Comparison of ENCODE assay signal across 10 mouse cellular contexts in genomic region chr19:46727140-46727736, GRCm38 (mm10). TPM values are rescaled to one million over a fixed set of nuclear protein-coding genes. Genes with fewer than 3 reads are reported as not detected.
DNase-seq lines count a peak whose midpoint lies in the region; ATAC-seq lines count a peak whose summit lies in the region.
"Had no signal": no experiment of that assay in that cellular context is flagged by ENCODE, and none has a peak within 500 bp of the region (broad histone marks: within the 10 kb centered on the region; RNA-seq: fewer than 3 reads in every experiment).

No protein-coding gene starts in this region.

- H3K4me1 ChIP-seq in kidney, embryonic 14.5 days (ENCODE audit: control insufficient read depth, insufficient read depth, low read length) = 0 out of 2 replicates have a peak, but pooled peaks cover 7% of the 10 kb centered on the region
- peaks cover 7% of the 10 kb centered on the region; the same call in 1 of the 2 replicates for H3K4me1 ChIP-seq in kidney, embryonic 16.5 days (ENCODE audit: insufficient read depth, low read length)
- H3K4me1 ChIP-seq in midbrain, embryonic 13.5 days (replicated peaks) = peaks cover 16% of the 10 kb centered on the region
- H3K4me1 ChIP-seq in heart, embryonic 12.5 days (replicated peaks) = peaks cover 19% of the 10 kb centered on the region

- WGBS in kidney, embryonic 14.5 days = 49% methylated on average over 8 of the region's 8 CpGs
- WGBS in kidney, embryonic 16.5 days = 49% methylated on average over 8 of the region's 8 CpGs
- WGBS in midbrain, embryonic 13.5 days = 41% methylated on average over 8 of the region's 8 CpGs
- WGBS in heart, embryonic 12.5 days = 56% methylated on average over 8 of the region's 8 CpGs

- no peaks in the 10 kb centered on the region for H3K9me3 ChIP-seq in kidney, embryonic 14.5 days (ENCODE audit: control insufficient read depth, low read length)
- H3K9me3 ChIP-seq in kidney, embryonic 16.5 days (ENCODE audit: low read length) = no peaks in the 10 kb centered on the region; the same call in 1 of the 2 replicates
- H3K9me3 ChIP-seq in midbrain, embryonic 13.5 days = no peaks in the 10 kb centered on the region
- H3K9me3 ChIP-seq in heart, embryonic 12.5 days (replicated peaks) = 0 out of 2 replicates have a peak, but pooled peaks cover 3% of the 10 kb centered on the region

- H3K9ac ChIP-seq in kidney, embryonic 14.5 days (ENCODE audit: low read depth, low read length) = no peak overlapping the region
- H3K9ac ChIP-seq in kidney, embryonic 16.5 days (replicated peaks; ENCODE audit: low read length) = no peak overlapping the region
- 0 out of 2 replicates have a peak overlapping the region, but pooled peaks have one; percentile 10 for H3K9ac ChIP-seq in midbrain, embryonic 13.5 days (replicated peaks)
- H3K9ac ChIP-seq in heart, embryonic 12.5 days = no peak overlapping the region

- no peak for ATAC-seq in kidney, embryonic 14.5 days (ENCODE audit: low FRiP score, low TSS enrichment)
- peak; percentile 65 for ATAC-seq in kidney, embryonic 16.5 days (ENCODE audit: low FRiP score, low TSS enrichment)
- 0 out of 2 replicates have a peak, but pooled peaks have one; percentile 55 for ATAC-seq in midbrain, embryonic 13.5 days
- ATAC-seq in monocyte, adult 5-6 weeks (replicated peaks; ENCODE audit: insufficient number of reproducible peaks, low FRiP score, low TSS enrichment, poor library complexity, severe bottlenecking) = no peak
- ATAC-seq in heart, embryonic 12.5 days (ENCODE audit: insufficient number of reproducible peaks, low FRiP score) = no peak

- no peak overlapping the region for H3K27ac ChIP-seq in kidney, embryonic 14.5 days (ENCODE audit: low read depth, low read length)
- no peak overlapping the region for H3K27ac ChIP-seq in kidney, embryonic 16.5 days (ENCODE audit: low read length)
- peak overlapping the region; percentile 45; the same call in 1 of the 2 replicates for H3K27ac ChIP-seq in midbrain, embryonic 13.5 days
- H3K27ac ChIP-seq in heart, embryonic 12.5 days (ENCODE audit: poor library complexity, severe bottlenecking) = no peak overlapping the region

- DNase-seq in kidney, adult 11 months = peak; percentile 46
- DNase-seq in embryo, embryonic 11 days = peak; percentile 67
- no peak for DNase-seq in testis, postnatal 10 days (ENCODE audit: low spot score)

- no peaks in the 10 kb centered on the region for H3K27me3 ChIP-seq in kidney, embryonic 14.5 days (ENCODE audit: control insufficient read depth, insufficient read depth, low read length)
- H3K27me3 ChIP-seq in kidney, embryonic 16.5 days (ENCODE audit: insufficient read depth, low read length) = no peaks in the 10 kb centered on the region
- H3K27me3 ChIP-seq in midbrain, embryonic 13.5 days = no peaks in the 10 kb centered on the region
- no peaks in the 10 kb centered on the region for H3K27me3 ChIP-seq in heart, embryonic 12.5 days (replicated peaks)

- no peak overlapping the region for H3K4me3 ChIP-seq in kidney, embryonic 14.5 days (ENCODE audit: low read length)
- no peak overlapping the region for H3K4me3 ChIP-seq in kidney, embryonic 16.5 days (ENCODE audit: low read length)
- no peak overlapping the region for H3K4me3 ChIP-seq in midbrain, embryonic 13.5 days (replicated peaks)
- no peak overlapping the region for H3K4me3 ChIP-seq in heart, embryonic 12.5 days

- H3K4me2 ChIP-seq in kidney, embryonic 14.5 days (replicated peaks; ENCODE audit: low read depth, low read length) = no peak overlapping the region
- H3K4me2 ChIP-seq in kidney, embryonic 16.5 days (replicated peaks; ENCODE audit: low read depth, low read length) = no peak overlapping the region
- no peak overlapping the region for H3K4me2 ChIP-seq in midbrain, embryonic 13.5 days (replicated peaks)
- no peak overlapping the region for H3K4me2 ChIP-seq in heart, embryonic 12.5 days

- peaks cover 8% of the 10 kb centered on the region; the same call in 1 of the 2 replicates for H3K36me3 ChIP-seq in kidney, embryonic 14.5 days (ENCODE audit: control insufficient read depth, insufficient read depth, low read length)
- no peaks in the 10 kb centered on the region for H3K36me3 ChIP-seq in kidney, embryonic 16.5 days (ENCODE audit: insufficient read depth, low read length)
- 0 out of 2 replicates have a peak, but pooled peaks cover 3% of the 10 kb centered on the region for H3K36me3 ChIP-seq in midbrain, embryonic 13.5 days
- H3K36me3 ChIP-seq in heart, embryonic 12.5 days = peaks cover 48% of the 10 kb centered on the region

RNA-seq across cellular contexts. Expression of gene As3mt, which starts 20.0 kb away (rescaled TPM):
- 32.1 and 39.0 TPM in 2 replicates for polyA plus RNA-seq in kidney, embryonic 14.5 days (2014; fragmentation: Nextera tagmentation; extraction: Ambion mirVana)
- 54.8 and 57.0 TPM in 2 replicates for polyA plus RNA-seq in kidney, embryonic 16.5 days (2015; fragmentation: Nextera tagmentation; extraction: Ambion mirVana)
- polyA plus RNA-seq in midbrain, embryonic 13.5 days (2015; fragmentation: Nextera tagmentation; extraction: Ambion mirVana) = 32.6 and 34.2 TPM in 2 replicates
- total RNA-seq in monocyte, adult 5-6 weeks (2017) = 43.3 to 130 TPM (median 45.7 TPM) in 3 replicates
- polyA plus RNA-seq in heart, embryonic 12.5 days (2016; fragmentation: Nextera tagmentation; extraction: Ambion mirVana) = 50.3 and 51.3 TPM in 2 replicates

RNA-seq across cellular contexts. Expression of gene Cnnm2, which starts 34.2 kb away (rescaled TPM):
- 3.7 and 6.8 TPM in 2 replicates for polyA plus RNA-seq in kidney, embryonic 14.5 days (2014; fragmentation: Nextera tagmentation; extraction: Ambion mirVana)
- 7.3 and 7.9 TPM in 2 replicates for polyA plus RNA-seq in kidney, embryonic 16.5 days (2015; fragmentation: Nextera tagmentation; extraction: Ambion mirVana)
- 4.4 and 7.5 TPM in 2 replicates for polyA plus RNA-seq in midbrain, embryonic 13.5 days (2015; fragmentation: Nextera tagmentation; extraction: Ambion mirVana)
- 2.6 to 10.0 TPM (median 5.9 TPM) in 3 replicates for total RNA-seq in monocyte, adult 5-6 weeks (2017)
- 3.9 and 4.0 TPM in 2 replicates for polyA plus RNA-seq in heart, embryonic 12.5 days (2016; fragmentation: Nextera tagmentation; extraction: Ambion mirVana)

RNA-seq across cellular contexts. Expression of gene Borcs7, which starts 37.5 kb away (rescaled TPM):
- 19.9 and 20.1 TPM in 2 replicates for polyA plus RNA-seq in kidney, embryonic 14.5 days (2014; fragmentation: Nextera tagmentation; extraction: Ambion mirVana)
- polyA plus RNA-seq in kidney, embryonic 16.5 days (2015; fragmentation: Nextera tagmentation; extraction: Ambion mirVana) = 15.6 and 19.0 TPM in 2 replicates
- 20.1 and 22.3 TPM in 2 replicates for polyA plus RNA-seq in midbrain, embryonic 13.5 days (2015; fragmentation: Nextera tagmentation; extraction: Ambion mirVana)
- total RNA-seq in monocyte, adult 5-6 weeks (2017) = 10.0 to 20.7 TPM (median 12.4 TPM) in 3 replicates
- polyA plus RNA-seq in heart, embryonic 12.5 days (2016; fragmentation: Nextera tagmentation; extraction: Ambion mirVana) = 16.3 and 17.0 TPM in 2 replicates

RNA-seq across cellular contexts. Expression of gene Cyp17a1, which starts 54.3 kb away (rescaled TPM):
- polyA plus RNA-seq in kidney, embryonic 14.5 days (2014; fragmentation: Nextera tagmentation; extraction: Ambion mirVana) = not detected in 2 replicates
- polyA plus RNA-seq in kidney, embryonic 16.5 days (2015; fragmentation: Nextera tagmentation; extraction: Ambion mirVana) = 7.1 TPM in 1 of 2 replicates, not detected in the other
- polyA plus RNA-seq in midbrain, embryonic 13.5 days (2015; fragmentation: Nextera tagmentation; extraction: Ambion mirVana) = not detected in 2 replicates
- 1.6 to 6.0 TPM (median 3.4 TPM) in 3 replicates for total RNA-seq in monocyte, adult 5-6 weeks (2017)
- polyA plus RNA-seq in heart, embryonic 12.5 days (2016; fragmentation: Nextera tagmentation; extraction: Ambion mirVana) = 0.86 and 1.3 TPM in 2 replicates
- total RNA-seq: megakaryocyte, adult 5-6 weeks had no signal
- polyA plus RNA-seq: intestine, embryonic 14.5 days had no signal

Comparison
In these comparisons a context has a peak if more than half of its experiments do, and no peak if none do; other contexts are left out.
1. ATAC-seq: peak in kidney, embryonic 16.5 days (single experiment) and midbrain, embryonic 13.5 days (single experiment); none in kidney, embryonic 14.5 days (single experiment), monocyte, adult 5-6 weeks (single experiment) and heart, embryonic 12.5 days (single experiment).